Mouse (Mus musculus) urinary bladder, adult 2 months (tissue): ENCODE results near the gene Cd52. TPM values are rescaled to one million over a fixed set of nuclear protein-coding genes. Genes with fewer than 3 reads are reported as not detected.
"Not testable (repeated sequence)": the region's sequence is repeated elsewhere in the genome, so short reads cannot be mapped to it uniquely, and the experiment has no call there.

Experiments
- DNase-seq: peaks from one replicate; pipeline ENCODE4 v3.0.0; 2022; ENCODE audit warnings: low spot score
- polyA plus RNA-seq: library from polyadenylated mRNA; depleted of rRNA; stranded (reverse); fragments of >200 nt; gene quantifications from 2 replicates; pipeline ENCODE4 v1.2.3, GENCODE M21; 2012; rRNA removed

The Cd52 gene
- 31.3 and 32.6 TPM in 2 replicates for polyA plus RNA-seq

DNA sequence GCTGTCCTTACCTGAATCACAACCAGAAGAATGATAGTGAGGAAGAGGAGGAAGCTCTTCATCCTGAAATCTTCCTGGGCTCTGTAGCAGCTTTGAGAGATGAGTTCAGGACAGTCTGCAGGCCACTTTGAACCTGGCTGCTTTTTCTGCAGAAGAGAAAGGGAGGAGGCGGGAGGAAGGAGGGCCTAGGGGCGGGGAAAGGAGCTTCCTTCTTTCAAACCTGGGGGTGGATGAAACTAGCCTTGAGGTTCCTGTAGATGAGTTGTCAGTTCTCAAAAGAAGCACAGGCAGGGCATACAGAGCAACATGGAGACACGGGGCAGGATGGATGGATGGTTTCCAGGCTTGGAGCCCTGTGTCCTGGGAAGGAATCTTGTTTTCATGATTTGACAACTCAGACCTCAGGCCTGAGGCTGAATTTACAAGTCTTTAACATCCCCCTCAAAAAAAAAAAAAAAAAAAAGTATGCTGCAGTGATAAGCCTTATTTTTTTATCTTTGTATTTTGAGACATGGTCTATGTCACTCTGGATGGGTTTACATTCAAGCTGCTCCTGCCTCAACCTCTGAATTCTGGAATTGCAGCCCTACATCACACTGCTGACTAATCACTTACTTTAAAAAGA, at the start of gene Cd52:
Gene Cd52 (minus strand): TSS at position 160 of the 625 bp plus-strand sequence.
- DNase-seq: no peak

- not testable (repeated sequence) for DNase-seq
These were observed 49.4 kb upstream of the Cd52 start for GRCm38 (mm10) chr4:134144297-134144696.

DNA sequence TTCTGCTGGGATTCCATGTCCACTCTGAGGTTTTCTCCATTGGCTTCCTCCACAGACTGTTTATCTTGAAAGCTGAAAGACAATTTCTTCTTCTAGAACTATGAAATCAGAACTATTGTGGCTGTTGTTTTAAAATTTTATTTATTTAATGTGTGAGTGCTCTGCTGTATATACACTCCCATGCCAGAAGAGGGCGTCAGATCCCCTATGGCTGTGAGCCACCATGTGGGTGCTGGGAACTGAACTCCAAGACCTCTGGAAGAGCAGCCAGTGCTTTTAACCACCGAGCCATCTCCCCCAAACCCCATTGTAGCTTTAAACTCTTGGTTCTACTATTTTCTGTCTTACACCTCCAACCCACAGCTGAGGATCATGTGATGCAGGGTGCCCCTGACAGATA, 44.0 kb upstream of the Cd52 start:
- no peak for DNase-seq

DNA sequence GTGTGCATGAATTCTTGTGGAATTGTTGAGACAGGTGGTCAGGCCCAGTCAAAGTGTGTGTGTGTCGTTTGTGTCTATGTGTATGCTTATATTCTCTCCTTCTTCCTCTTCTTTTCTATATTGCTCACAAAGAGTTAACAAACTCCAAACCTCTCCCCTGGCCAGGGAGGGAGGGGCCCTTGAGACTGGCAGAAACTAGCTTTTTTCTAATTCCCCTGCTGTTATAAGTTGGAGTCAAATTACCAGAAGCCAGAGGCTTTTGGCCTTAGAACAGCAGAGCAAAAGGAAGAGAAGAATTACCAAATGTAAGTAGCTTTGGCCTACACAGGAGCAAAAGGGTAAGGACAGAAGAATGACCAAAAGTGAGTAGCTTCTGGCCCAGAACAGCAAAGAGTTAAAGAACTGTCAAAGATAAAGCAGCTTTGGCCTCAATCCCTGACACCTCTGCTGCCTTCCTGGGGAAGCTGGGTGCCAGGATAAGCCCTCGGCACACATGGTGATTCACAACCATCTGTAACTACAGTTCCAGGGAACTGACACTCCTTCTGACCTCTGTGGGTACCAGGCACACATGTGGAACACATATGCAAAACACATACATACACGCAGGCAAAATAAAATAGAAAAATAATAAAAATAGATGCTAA, 41.5 kb upstream of the Cd52 start:
- DNase-seq: no peak

GRCm38 (mm10) chr4:134132519-134133095, 37.7 kb upstream of the Cd52 start:
- DNase-seq: no peak

DNA sequence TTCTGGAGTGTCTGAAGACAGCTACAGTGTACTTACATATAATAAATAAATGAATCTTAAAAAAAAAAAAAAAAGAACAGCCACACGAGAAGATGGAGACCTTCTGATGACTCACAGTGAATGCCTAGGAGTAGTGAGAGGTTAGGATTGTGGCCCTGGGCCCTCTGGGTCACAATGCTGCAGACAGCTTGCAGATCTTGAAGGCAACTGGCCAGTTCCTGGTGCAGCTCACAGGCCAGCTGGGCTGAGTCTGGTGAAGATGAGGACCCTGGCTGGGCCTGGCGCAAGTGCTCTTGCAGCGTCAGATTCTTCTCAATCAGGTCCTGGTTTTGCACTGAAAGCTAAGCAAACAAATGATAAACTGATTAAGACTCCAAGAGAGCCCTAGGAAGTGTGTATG, 37.2 kb upstream of the Cd52 start:
- no peak for DNase-seq

DNA sequence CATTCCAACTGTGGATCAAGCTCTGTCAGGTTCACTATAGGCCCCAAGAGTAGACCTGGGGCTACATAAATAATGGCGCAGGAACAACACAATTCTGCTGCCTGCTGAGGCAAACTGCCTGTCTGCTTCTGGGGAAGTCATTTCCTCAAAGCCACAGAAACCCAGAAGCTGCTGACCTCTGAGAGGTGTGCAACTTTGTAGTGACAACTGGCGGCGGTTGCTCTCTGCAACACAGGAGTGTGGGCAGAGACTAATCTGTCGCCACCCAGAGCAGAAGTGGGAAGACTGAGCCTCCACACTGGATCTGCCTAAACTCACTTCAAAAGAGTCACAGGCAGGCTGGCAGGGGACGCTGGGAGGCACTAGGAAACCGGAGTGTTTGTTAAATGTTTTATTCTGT, 34.6 kb upstream of the Cd52 start:
- DNase-seq: no peak

GRCm38 (mm10) chr4:134128983-134129362, 34.1 kb upstream of the Cd52 start:
- no peak for DNase-seq

- peak; percentile 82 for DNase-seq
These were observed 33.5 kb upstream of the Cd52 start, which contains the start of gene Sh3bgrl3 for GRCm38 (mm10) chr4:134128221-134128982. Sh3bgrl3 (minus strand) TSS chr4:134128789.

GRCm38 (mm10) chr4:134127793-134128192, 32.9 kb upstream of the Cd52 start:
- no peak for DNase-seq

GRCm38 (mm10) chr4:134127121-134127455, 32.2 kb upstream of the Cd52 start:
- no peak for DNase-seq

DNA sequence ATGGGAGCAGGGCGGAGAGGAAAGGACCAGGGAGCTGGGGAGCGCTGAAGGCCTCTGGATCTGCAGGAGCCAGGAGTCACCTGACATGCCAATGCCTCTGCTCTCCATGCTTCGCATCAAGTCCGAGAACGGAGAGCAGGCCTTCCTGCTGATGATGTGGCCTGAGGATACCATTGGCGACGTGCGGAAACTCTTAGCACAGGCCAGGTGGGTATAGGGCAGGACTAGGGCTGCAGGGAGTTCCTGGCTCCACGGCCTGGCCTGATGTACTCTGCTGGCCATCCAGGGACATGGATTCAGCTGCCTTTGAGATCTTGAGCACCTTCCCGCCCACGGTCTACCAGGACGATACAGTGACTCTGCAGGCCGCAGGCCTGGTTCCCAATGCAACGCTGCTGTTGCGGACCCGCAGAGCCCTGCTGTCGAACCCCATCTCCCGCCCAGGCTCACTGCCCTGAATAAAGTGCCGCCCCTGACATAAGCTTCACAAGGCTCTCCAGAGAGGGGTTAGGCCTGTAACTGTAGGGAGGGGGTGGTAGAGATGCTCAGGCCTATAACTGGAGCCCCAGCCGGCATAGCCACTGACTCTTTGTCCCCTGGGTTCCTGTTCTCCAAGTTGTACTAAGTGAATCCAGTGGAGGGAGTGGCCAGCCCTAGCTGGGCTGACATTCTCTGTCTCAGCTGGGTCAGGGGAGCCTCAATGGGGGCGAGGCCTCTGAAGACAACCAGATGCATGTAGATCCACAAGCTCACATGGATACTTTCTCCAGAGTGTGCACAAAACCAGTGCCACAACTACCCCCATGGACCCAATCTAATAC, 31.6 kb upstream of the Cd52 start:
- DNase-seq: no peak

DNA sequence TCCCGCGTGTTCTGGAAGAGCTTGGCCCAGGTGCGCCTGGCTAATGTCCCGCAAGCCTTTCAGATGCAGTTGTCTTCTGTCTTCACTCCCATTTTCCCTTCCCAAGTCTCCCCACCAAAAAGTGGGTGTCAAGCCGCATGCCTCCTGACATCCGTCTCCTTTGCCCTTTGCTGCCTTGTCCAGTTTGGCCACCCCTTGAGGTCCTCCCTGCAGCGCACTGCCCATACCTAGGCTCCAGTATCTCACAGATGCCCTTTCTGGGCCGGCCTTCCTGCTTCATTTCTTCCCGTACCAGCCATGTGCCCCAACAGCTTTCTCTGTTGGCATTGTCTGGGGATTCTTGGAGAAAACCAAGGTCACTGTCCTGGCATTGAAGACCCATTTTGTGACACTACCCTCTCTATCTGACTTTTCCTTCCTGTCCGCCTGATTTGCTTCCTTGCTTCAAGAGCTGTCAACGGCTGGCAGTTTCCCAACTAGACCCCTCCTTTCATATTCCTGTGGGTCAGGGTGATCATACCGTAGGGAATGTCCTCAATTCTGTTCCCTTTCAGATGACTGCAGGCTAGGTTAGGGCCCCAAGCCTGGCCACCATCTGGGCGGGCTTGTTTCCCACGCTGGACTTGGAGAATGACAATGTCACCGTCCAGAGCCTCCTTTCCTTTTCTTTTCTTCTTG, 30.6 kb upstream of the Cd52 start:
- DNase-seq: peak; percentile 18

DNA sequence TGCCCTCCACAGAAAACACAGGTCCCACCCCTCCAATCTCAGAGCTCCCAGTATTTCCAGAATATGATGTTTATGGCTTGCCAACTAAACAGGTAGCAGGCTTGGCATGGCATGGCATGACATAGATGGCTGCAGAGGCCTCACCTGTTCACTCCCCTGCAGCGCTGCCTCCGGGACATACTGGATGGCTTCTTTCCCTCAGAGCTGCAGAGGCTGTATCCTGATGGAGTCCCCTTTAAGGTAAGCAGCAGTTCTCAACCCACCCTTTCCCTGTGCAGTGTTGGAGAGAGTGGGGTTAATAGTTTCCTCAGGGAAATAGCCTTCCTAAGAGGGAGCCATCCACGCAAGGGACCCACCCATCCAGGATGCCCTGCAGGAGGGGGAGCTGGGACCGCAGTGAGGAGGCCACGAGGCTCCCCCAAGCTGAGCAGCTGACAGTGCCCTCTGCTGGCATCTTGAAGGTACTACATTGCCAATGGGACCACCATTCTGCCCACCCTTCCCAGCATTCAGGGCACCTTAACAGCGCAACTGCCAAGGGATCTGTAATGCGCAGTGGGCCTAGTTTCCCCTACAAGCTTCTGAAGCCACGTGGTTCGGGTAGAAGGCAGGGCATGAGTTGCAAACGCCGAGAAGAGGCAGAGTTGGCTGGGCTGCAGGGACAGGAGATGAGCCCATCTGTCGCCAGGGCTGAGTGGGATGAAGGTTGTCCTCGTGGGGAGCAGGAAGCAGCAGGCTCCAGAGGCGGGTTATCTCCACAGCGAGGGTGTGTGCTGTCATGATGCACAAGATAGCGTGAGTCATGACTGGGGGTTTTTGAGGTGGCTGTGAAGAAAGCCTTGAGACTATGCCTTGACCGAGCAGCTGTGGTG, 29.0 kb upstream of the Cd52 start:
- DNase-seq: no peak

DNA sequence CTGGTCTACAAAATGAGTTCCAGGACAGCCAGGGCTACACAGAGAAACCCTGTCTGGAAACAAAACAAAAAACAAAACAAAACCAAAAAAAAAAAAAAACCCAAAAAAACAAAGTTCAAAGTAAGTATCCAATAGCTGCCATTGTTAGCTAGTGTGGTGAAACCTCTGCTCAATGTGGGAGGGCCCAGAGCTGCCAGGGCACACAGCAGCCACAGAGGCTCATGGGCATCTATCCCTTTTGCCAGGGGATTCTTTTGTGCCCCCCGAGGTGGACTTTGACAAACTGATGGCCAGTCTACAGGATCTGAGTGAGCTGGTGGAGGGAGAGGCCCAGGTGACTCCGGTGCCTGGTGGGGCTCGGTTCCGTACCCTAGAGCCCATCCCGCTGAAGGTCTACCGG, 28.3 kb upstream of the Cd52 start:
- DNase-seq: no peak

DNA sequence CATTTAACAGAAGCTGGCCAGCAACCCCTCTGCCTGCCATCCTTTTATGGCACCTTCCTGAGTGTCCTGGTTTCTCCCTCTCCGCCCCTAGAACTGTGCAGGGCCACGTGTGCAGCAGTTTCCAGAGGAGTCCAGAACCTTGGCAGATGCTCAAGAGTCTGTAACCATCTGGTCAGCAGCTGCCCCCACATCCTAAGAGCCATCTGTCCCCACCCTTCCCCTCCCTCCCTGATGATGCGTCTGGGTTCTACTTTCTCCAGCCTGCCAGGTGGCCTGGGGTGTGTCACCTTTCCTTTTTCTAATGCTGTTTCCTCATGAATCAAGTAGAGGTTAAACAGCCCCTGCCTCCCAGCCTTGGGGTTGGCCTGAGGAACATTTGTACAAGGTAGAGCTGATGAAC, 27.4 kb upstream of the Cd52 start:
- no peak for DNase-seq

GRCm38 (mm10) chr4:134121571-134121970, 26.7 kb upstream of the Cd52 start:
- DNase-seq: no peak

GRCm38 (mm10) chr4:134120916-134121315, 26.0 kb upstream of the Cd52 start:
- DNase-seq: no peak

- no peak for DNase-seq
These were observed 25.4 kb upstream of the Cd52 start for GRCm38 (mm10) chr4:134120192-134120805.

DNA sequence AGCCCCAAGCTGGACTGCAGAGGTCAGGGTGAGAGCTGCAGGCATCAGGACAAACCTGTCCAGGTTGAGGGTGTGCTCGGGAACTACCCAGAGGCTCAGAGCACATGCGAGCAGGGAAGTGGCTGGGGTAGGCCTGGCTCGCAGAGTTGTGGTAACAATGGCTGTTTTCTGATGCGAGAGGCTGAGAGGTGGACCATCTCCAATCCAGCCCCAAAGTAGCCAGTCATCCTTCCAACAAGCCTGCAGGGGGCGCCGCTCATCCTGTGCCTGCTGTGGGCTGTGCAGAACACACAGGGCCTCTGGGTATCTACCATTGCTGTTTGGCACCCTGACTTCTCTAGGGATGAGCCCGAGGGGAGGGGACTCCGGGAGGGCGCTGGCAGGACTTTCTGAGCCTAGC, 24.8 kb upstream of the Cd52 start:
- no peak for DNase-seq
